Mouse (Mus musculus): ENCODE measurements around the gene Ubb. TPM values are rescaled to one million over a fixed set of nuclear protein-coding genes. Genes with fewer than 3 reads are reported as not detected.

Ubb gene
- polyA plus RNA-seq, 2 experiments: 3,111 to 3,423 TPM

DNA sequence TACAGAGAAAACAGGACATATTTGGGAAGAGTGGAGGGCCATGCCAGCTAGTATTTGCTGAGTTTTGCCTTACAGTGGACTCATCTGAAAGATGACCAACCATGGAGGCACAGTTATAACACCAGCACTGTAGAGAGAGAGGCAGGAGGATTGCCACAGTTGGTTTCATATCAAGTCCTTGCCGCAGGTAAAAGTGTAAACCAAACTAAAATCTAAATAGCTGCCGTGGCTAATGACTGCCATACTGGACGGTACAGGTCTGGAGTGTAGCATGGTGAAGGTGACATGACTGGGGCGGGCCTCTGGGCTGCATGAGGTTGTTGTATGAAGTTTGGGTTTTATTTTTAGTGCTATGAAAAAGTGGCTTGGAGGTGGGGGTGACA is 23.7 kb downstream of the Ubb start:
- H3K9ac ChIP-seq (ENCODE audit: low read depth, low read length, severe bottlenecking): no peak overlapping the region
- peaks cover 6% of the 10 kb centered on the region for H3K4me1 ChIP-seq (ENCODE audit: control insufficient read depth, insufficient read depth, low read length)
- no peaks in the 10 kb centered on the region for H3K36me3 ChIP-seq (ENCODE audit: control insufficient read depth, insufficient read depth, low read length)
- 82% methylated on average over 4 of the region's 4 CpGs for WGBS
- no peak for TF ChIP-seq POLR2A (IDR thresholded peaks at IDR 0.05; ENCODE audit: borderline replicate concordance, extremely low read depth, insufficient read depth, insufficient read length)
- no peak overlapping the region for H3K4me2 ChIP-seq (replicated peaks; ENCODE audit: low read depth, low read length, severe bottlenecking)
- DNase-seq (ENCODE audit: low spot score) (no peak), ATAC-seq (ENCODE audit: low FRiP score, low read depth) (no peak)
- no peaks in the 10 kb centered on the region for H3K9me3 ChIP-seq (ENCODE audit: control insufficient read depth, low read length)
- H3K4me3 ChIP-seq (replicated peaks; ENCODE audit: low read length): no peak overlapping the region
- no peaks in the 10 kb centered on the region for H3K27me3 ChIP-seq (ENCODE audit: control insufficient read depth, insufficient read depth, low read length)
- H3K27ac ChIP-seq (replicated peaks; ENCODE audit: low read depth, low read length): no peak overlapping the region

DNA sequence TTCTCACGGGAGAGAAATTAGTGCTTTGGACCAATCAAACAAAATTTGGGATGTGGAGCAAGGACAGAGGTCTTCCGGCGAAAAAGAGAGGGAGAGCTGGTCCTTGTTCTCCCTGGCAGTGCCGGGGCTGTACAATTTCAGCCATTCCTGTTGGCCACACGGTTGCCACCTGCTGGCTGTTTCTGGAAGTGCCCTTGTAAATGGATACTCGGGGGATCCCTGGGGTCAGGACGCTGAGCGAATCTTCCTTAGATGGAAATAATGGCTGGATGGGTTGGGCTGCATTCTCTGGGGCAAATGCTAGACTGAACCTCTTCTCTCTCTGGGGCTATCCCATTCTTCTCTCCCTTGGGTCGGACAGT is 24.3 kb downstream of the Ubb start:
- Histone ChIP-seq H3K36me3 (ENCODE audit: control insufficient read depth, insufficient read depth, low read length) (no peaks in the 10 kb centered on the region), H3K9me3 (ENCODE audit: control insufficient read depth, low read length) (no peaks in the 10 kb centered on the region), H3K4me1 (ENCODE audit: control insufficient read depth, insufficient read depth, low read length) (peaks cover 6% of the 10 kb centered on the region), H3K9ac (ENCODE audit: low read depth, low read length, severe bottlenecking) (peak overlapping the region; percentile 52), H3K27me3 (ENCODE audit: control insufficient read depth, insufficient read depth, low read length) (no peaks in the 10 kb centered on the region), H3K27ac (replicated peaks; ENCODE audit: low read depth, low read length) (no peak overlapping the region), H3K4me2 (replicated peaks; ENCODE audit: low read depth, low read length, severe bottlenecking) (peak overlapping the region; percentile 99), H3K4me3 (replicated peaks; ENCODE audit: low read length) (peak overlapping the region; percentile 48)
- ATAC-seq (ENCODE audit: low FRiP score, low read depth) (peak; percentile 83), DNase-seq (ENCODE audit: low spot score) (peak; percentile 74)
- WGBS: 2% methylated on average over 9 of the region's 9 CpGs
- TF ChIP-seq POLR2A (IDR thresholded peaks at IDR 0.05; ENCODE audit: borderline replicate concordance, extremely low read depth, insufficient read depth, insufficient read length): no peak

DNA sequence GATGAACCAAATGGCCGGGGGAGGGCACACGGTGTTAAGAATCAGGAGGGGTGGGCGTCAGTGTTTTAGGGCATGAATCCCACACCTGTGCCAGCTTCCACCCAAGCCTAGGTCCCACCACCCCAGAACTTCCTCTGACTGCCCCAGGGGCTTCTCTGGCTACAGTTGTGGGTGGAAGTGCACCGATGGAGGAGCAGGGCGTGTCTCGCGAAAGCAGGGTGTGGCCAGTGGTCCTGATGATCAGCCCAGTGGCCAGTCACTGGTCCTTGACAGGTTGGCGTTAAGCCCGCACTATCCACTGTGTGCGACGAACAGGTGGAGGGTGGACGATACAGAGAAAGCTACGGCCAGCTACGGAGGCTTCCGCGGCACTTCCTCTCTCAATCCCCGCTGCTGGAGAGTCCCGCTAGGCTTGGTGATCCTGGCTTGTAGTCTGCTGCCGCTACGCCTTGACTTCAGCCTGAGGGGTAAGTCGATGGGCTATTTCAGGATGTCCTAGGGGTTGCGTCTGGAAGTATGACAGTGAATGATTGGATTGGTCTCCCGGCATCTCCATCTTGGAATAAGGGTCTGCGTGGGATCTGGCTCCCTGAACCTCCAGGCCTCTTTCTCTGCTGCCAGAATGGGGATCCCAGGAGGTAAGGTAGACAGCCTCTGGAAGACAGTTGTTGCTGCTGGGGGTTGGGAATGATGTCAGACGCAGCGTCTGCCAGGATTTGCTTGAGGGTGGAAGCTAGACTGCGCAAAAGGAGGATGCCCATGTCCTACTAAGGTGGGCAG is 24.9 kb downstream of the Ubb start:
- H3K9me3 ChIP-seq (ENCODE audit: control insufficient read depth, low read length): no peaks in the 10 kb centered on the region
- no peak for DNase-seq (ENCODE audit: low spot score)
- ATAC-seq (ENCODE audit: low FRiP score, low read depth): peak; percentile 19; the same call in 1 of the 2 replicates
- H3K4me3 ChIP-seq (replicated peaks; ENCODE audit: low read length): peak overlapping the region; percentile 48
- no peak overlapping the region for H3K27ac ChIP-seq (replicated peaks; ENCODE audit: low read depth, low read length)
- TF ChIP-seq POLR2A (IDR thresholded peaks at IDR 0.05; ENCODE audit: borderline replicate concordance, extremely low read depth, insufficient read depth, insufficient read length): no peak
- no peaks in the 10 kb centered on the region for H3K36me3 ChIP-seq (ENCODE audit: control insufficient read depth, insufficient read depth, low read length)
- H3K9ac ChIP-seq (ENCODE audit: low read depth, low read length, severe bottlenecking): peak overlapping the region; percentile 52
- WGBS: 9% methylated on average over 27 of the region's 27 CpGs
- H3K27me3 ChIP-seq (ENCODE audit: control insufficient read depth, insufficient read depth, low read length): no peaks in the 10 kb centered on the region
- H3K4me2 ChIP-seq (replicated peaks; ENCODE audit: low read depth, low read length, severe bottlenecking): peak overlapping the region; percentile 99
- H3K4me1 ChIP-seq (ENCODE audit: control insufficient read depth, insufficient read depth, low read length): peaks cover 6% of the 10 kb centered on the region

DNA sequence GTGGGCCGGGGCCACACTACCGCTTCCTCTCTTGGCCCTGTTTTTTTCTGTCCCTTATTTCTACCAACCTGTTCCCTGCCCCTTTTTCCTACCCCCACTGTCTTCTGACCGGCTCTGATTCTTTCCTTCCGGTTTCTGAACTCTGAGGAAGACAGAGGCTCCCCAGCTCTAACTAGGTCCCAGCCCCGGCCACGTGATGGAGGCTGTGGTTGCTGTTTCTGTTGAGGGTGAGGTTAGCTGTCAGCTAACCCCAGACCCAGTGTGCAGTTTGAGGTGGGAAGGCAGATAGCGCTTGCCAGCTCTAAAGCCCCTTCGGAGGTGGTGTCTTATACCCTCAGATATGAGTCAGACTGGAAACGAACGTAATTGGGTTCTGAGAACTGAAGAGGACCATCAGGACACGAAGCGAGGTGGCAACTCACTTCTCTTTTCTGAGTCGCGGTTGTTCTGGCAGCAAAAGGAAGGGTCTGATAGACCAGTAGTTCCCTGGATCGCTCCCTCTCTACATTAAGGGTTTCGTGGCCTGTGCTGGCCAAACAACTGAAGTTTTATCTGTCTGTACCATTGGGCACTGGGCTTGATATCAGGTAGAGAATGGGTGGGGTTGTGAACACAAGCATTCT is 25.7 kb downstream of the Ubb start:
- H3K27ac ChIP-seq (replicated peaks; ENCODE audit: low read depth, low read length): no peak overlapping the region
- no peak for TF ChIP-seq POLR2A (IDR thresholded peaks at IDR 0.05; ENCODE audit: borderline replicate concordance, extremely low read depth, insufficient read depth, insufficient read length)
- peak overlapping the region; percentile 48; the same call in 1 of the 2 replicates for H3K4me3 ChIP-seq (replicated peaks; ENCODE audit: low read length)
- H3K9ac ChIP-seq (ENCODE audit: low read depth, low read length, severe bottlenecking): no peak overlapping the region
- 63% methylated on average over 16 of the region's 16 CpGs for WGBS
- peaks cover 6% of the 10 kb centered on the region for H3K4me1 ChIP-seq (ENCODE audit: control insufficient read depth, insufficient read depth, low read length)
- no peaks in the 10 kb centered on the region for H3K36me3 ChIP-seq (ENCODE audit: control insufficient read depth, insufficient read depth, low read length)
- no peak for ATAC-seq (ENCODE audit: low FRiP score, low read depth)
- no peaks in the 10 kb centered on the region for H3K27me3 ChIP-seq (ENCODE audit: control insufficient read depth, insufficient read depth, low read length)
- no peak overlapping the region for H3K4me2 ChIP-seq (replicated peaks; ENCODE audit: low read depth, low read length, severe bottlenecking)
- DNase-seq (ENCODE audit: low spot score): no peak
- H3K9me3 ChIP-seq (ENCODE audit: control insufficient read depth, low read length): no peaks in the 10 kb centered on the region

DNA sequence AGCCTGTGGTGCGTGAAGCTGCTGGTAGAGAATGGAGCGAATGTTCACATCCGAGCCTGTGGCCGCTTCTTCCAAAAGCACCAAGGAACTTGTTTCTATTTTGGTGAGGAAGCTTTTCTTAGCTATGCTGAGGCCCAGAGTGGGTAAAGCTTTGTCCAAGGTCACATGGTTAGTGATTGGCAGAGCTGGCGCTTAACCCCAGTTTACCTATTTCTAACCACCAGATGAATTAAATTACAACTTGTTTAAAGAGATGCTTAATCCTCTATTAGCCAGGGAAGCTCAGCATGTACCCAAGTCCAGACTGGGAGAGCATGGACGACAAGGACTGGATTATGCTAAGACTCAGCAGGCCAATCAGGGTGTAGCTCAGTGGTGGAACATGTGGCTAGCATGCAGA is 32.1 kb downstream of the Ubb start:
- DNase-seq (ENCODE audit: low spot score) (no peak), ATAC-seq (ENCODE audit: low FRiP score, low read depth) (no peak)
- H3K4me1 ChIP-seq (ENCODE audit: control insufficient read depth, insufficient read depth, low read length): no peaks in the 10 kb centered on the region
- H3K4me3 ChIP-seq (replicated peaks; ENCODE audit: low read length): no peak overlapping the region
- H3K36me3 ChIP-seq (ENCODE audit: control insufficient read depth, insufficient read depth, low read length): no peaks in the 10 kb centered on the region
- no peak overlapping the region for H3K27ac ChIP-seq (replicated peaks; ENCODE audit: low read depth, low read length)
- no peak overlapping the region for H3K4me2 ChIP-seq (replicated peaks; ENCODE audit: low read depth, low read length, severe bottlenecking)
- H3K27me3 ChIP-seq (ENCODE audit: control insufficient read depth, insufficient read depth, low read length): no peaks in the 10 kb centered on the region
- H3K9me3 ChIP-seq (ENCODE audit: control insufficient read depth, low read length): no peaks in the 10 kb centered on the region
- TF ChIP-seq POLR2A (IDR thresholded peaks at IDR 0.05; ENCODE audit: borderline replicate concordance, extremely low read depth, insufficient read depth, insufficient read length): no peak
- no peak overlapping the region for H3K9ac ChIP-seq (ENCODE audit: low read depth, low read length, severe bottlenecking)
- WGBS: 74% methylated on average over 6 of the region's 6 CpGs
